Comparison of ENCODE assay signal across 11 mouse cellular contexts in genomic region chr6:108969477-108970176, GRCm38 (mm10).
DNase-seq lines count a peak whose midpoint lies in the region; ATAC-seq and TF ChIP-seq lines count a peak whose summit lies in the region.
"Had no signal": no experiment of that assay in that cellular context is flagged by ENCODE, and none has a peak within 500 bp of the region (broad histone marks: within the 10 kb centered on the region; RNA-seq: fewer than 3 reads in every experiment).

No protein-coding gene starts in this region.

- ATAC-seq in embryonic facial prominence, embryonic 14.5 days (ENCODE audit: low read depth), result no peak
- ATAC-seq in kidney, postnatal 0 days (replicated peaks; ENCODE audit: low FRiP score, low read depth), result no peak
- peak; percentile 61 for ATAC-seq in neural tube, embryonic 13.5 days (ENCODE audit: low read depth)
- peak; percentile 56; the same call in 1 of the 2 replicates for ATAC-seq in neural tube, embryonic 14.5 days (ENCODE audit: low read depth)

- no peak overlapping the region for H3K9ac ChIP-seq in embryonic facial prominence, embryonic 14.5 days (ENCODE audit: low read depth, low read length)
- no peak overlapping the region for H3K9ac ChIP-seq in kidney, postnatal 0 days (ENCODE audit: low read depth, low read length)
- H3K9ac ChIP-seq in neural tube, embryonic 13.5 days, result no peak overlapping the region
- no peak overlapping the region for H3K9ac ChIP-seq in neural tube, embryonic 14.5 days (replicated peaks; ENCODE audit: low read depth, low read length)

- DNase-seq in embryonic facial prominence, embryonic 14.5 days (ENCODE audit: low spot score), result peak; percentile 39
- no peak for DNase-seq in embryonic facial prominence, embryonic 10.5 days (ENCODE audit: low spot score)
- peak; percentile 83 for DNase-seq in kidney, postnatal 0 days (ENCODE audit: low spot score)
- DNase-seq in kidney, adult 18-20 months, result no peak
- DNase-seq in neural tube, embryonic 10.5 days (ENCODE audit: extremely low spot score, low spot score), result no peak
- DNase-seq in liver, result no peak
- DNase-seq: adrenal gland, postnatal 25 days; heart, postnatal 36 days; thymus, adult 2 months had no signal

- H3K4me1 ChIP-seq in embryonic facial prominence, embryonic 14.5 days (ENCODE audit: control insufficient read depth, insufficient read depth, low read length), result no peaks in the 10 kb centered on the region
- no peaks in the 10 kb centered on the region for H3K4me1 ChIP-seq in embryonic facial prominence, embryonic 10.5 days
- no peaks in the 10 kb centered on the region for H3K4me1 ChIP-seq in kidney, postnatal 0 days (replicated peaks; ENCODE audit: insufficient read depth, low read length)
- peaks cover 6% of the 10 kb centered on the region; the same call in 1 of the 2 replicates for H3K4me1 ChIP-seq in neural tube, embryonic 13.5 days (replicated peaks)
- H3K4me1 ChIP-seq in neural tube, embryonic 14.5 days (ENCODE audit: control insufficient read depth, insufficient read depth, low read length), result no peaks in the 10 kb centered on the region

- no peaks in the 10 kb centered on the region for H3K27me3 ChIP-seq in embryonic facial prominence, embryonic 14.5 days (replicated peaks; ENCODE audit: control insufficient read depth, insufficient read depth, low read length)
- H3K27me3 ChIP-seq in embryonic facial prominence, embryonic 10.5 days (replicated peaks; ENCODE audit: low read depth, poor library complexity, severe bottlenecking), result no peaks in the 10 kb centered on the region
- no peaks in the 10 kb centered on the region for H3K27me3 ChIP-seq in kidney, postnatal 0 days (ENCODE audit: insufficient read depth, low read length)
- H3K27me3 ChIP-seq in neural tube, embryonic 13.5 days, result no peaks in the 10 kb centered on the region
- H3K27me3 ChIP-seq in neural tube, embryonic 14.5 days (ENCODE audit: control insufficient read depth, insufficient read depth, low read length), result no peaks in the 10 kb centered on the region

- WGBS in embryonic facial prominence, embryonic 14.5 days, result 52% methylated on average over 4 of the region's 4 CpGs
- WGBS in embryonic facial prominence, embryonic 10.5 days, result 64% methylated on average over 4 of the region's 4 CpGs
- 45% methylated on average over 4 of the region's 4 CpGs for WGBS in kidney, postnatal 0 days
- 52% methylated on average over 4 of the region's 4 CpGs for WGBS in neural tube, embryonic 13.5 days
- 55% methylated on average over 4 of the region's 4 CpGs for WGBS in neural tube, embryonic 14.5 days

- TF ChIP-seq CTCF in kidney, postnatal 0 days (IDR thresholded peaks at IDR 0.05; ENCODE audit: low read depth), result no peak

- no peak overlapping the region for H3K4me2 ChIP-seq in embryonic facial prominence, embryonic 14.5 days (ENCODE audit: low read depth, low read length)
- H3K4me2 ChIP-seq in kidney, postnatal 0 days (ENCODE audit: low read length), result no peak overlapping the region
- no peak overlapping the region for H3K4me2 ChIP-seq in neural tube, embryonic 13.5 days
- no peak overlapping the region for H3K4me2 ChIP-seq in neural tube, embryonic 14.5 days (ENCODE audit: low read depth, low read length)

- no peaks in the 10 kb centered on the region for H3K36me3 ChIP-seq in embryonic facial prominence, embryonic 14.5 days (ENCODE audit: control insufficient read depth, insufficient read depth, low read length)
- H3K36me3 ChIP-seq in embryonic facial prominence, embryonic 10.5 days (replicated peaks), result no peaks in the 10 kb centered on the region
- no peaks in the 10 kb centered on the region for H3K36me3 ChIP-seq in kidney, postnatal 0 days (ENCODE audit: insufficient read depth, low read length)
- no peaks in the 10 kb centered on the region for H3K36me3 ChIP-seq in neural tube, embryonic 13.5 days
- H3K36me3 ChIP-seq in neural tube, embryonic 14.5 days (ENCODE audit: control insufficient read depth, insufficient read depth, low read length), result no peaks in the 10 kb centered on the region

- H3K4me3 ChIP-seq in embryonic facial prominence, embryonic 14.5 days (ENCODE audit: low read depth, low read length), result no peak overlapping the region
- H3K4me3 ChIP-seq in embryonic facial prominence, embryonic 10.5 days, result no peak overlapping the region
- H3K4me3 ChIP-seq in kidney, postnatal 0 days (replicated peaks; ENCODE audit: low read depth, low read length), result no peak overlapping the region
- no peak overlapping the region for H3K4me3 ChIP-seq in neural tube, embryonic 13.5 days
- no peak overlapping the region for H3K4me3 ChIP-seq in neural tube, embryonic 14.5 days (ENCODE audit: low read depth, low read length)

- H3K27ac ChIP-seq in embryonic facial prominence, embryonic 14.5 days (replicated peaks; ENCODE audit: low read depth, low read length), result no peak overlapping the region
- H3K27ac ChIP-seq in embryonic facial prominence, embryonic 10.5 days (replicated peaks), result no peak overlapping the region
- H3K27ac ChIP-seq in kidney, postnatal 0 days, result no peak overlapping the region
- H3K27ac ChIP-seq in neural tube, embryonic 13.5 days (replicated peaks), result no peak overlapping the region
- H3K27ac ChIP-seq in neural tube, embryonic 14.5 days (ENCODE audit: low read depth, low read length), result no peak overlapping the region

- H3K9me3 ChIP-seq in embryonic facial prominence, embryonic 14.5 days (ENCODE audit: control insufficient read depth, low read length), result no peaks in the 10 kb centered on the region
- H3K9me3 ChIP-seq in embryonic facial prominence, embryonic 10.5 days, result no peaks in the 10 kb centered on the region
- no peaks in the 10 kb centered on the region for H3K9me3 ChIP-seq in kidney, postnatal 0 days (replicated peaks; ENCODE audit: low read length)
- no peaks in the 10 kb centered on the region for H3K9me3 ChIP-seq in neural tube, embryonic 13.5 days
- no peaks in the 10 kb centered on the region for H3K9me3 ChIP-seq in neural tube, embryonic 14.5 days (ENCODE audit: control insufficient read depth, low read length)

Comparison
In these comparisons a context has a peak if more than half of its experiments do, and no peak if none do; other contexts are left out.
1. DNase-seq: peak in embryonic facial prominence, embryonic 14.5 days (single experiment) and kidney, postnatal 0 days (single experiment); none in embryonic facial prominence, embryonic 10.5 days (single experiment), kidney, adult 18-20 months (single experiment), neural tube, embryonic 10.5 days (single experiment) and liver (single experiment).
2. ATAC-seq: peak in neural tube, embryonic 13.5 days (single experiment) and neural tube, embryonic 14.5 days (single experiment); none in embryonic facial prominence, embryonic 14.5 days (single experiment) and kidney, postnatal 0 days (single experiment).